Mouse (Mus musculus): ENCODE results near the gene Smn1. TPM values are rescaled to one million over a fixed set of nuclear protein-coding genes. Genes with fewer than 3 reads are reported as not detected.

Smn1 gene
- total RNA-seq, 4 experiments from 2014 or later: 33.8 to 44.4 (median 38.6) TPM

Other genes starting within 250 kb of the Smn1 start
- 10 to 100 TPM; 22.8 to 26.8 (median 25.4) TPM for gene Cartpt, start 223.8 kb upstream of the Smn1 start, total RNA-seq (2022)
- gene Mccc2, start 109.2 kb upstream of the Smn1 start, total RNA-seq (2022): 10 to 100 TPM; 26.6 to 30.7 (median 29.1) TPM
- 10 to 100 TPM; 38.4 to 41.8 (median 39.3) TPM for gene Bdp1, start 20.8 kb upstream of the Smn1 start, total RNA-seq (2022)
- 10 to 100 TPM in 2 of 4 experiments, 1 to 10 TPM in 2; 8.7 to 16.7 (median 13.0) TPM for gene Serf1, start 16.8 kb upstream of the Smn1 start, total RNA-seq (2022)
- gene Naip2, start 77.2 kb downstream of the Smn1 start, total RNA-seq (2022): 1 to 10 TPM in 2 of 4 experiments, under 1 TPM in 2; 0.53 to 2.4 (median 1.1) TPM
- gene Naip5, start 121.5 kb downstream of the Smn1 start, total RNA-seq (2022): 1 to 10 TPM in 2 of 4 experiments, under 1 TPM in 2; 0.23 to 1.5 (median 0.70) TPM
- gene Naip6, start 192.8 kb downstream of the Smn1 start, total RNA-seq (2022): under 1 TPM; 0.26 to 0.95 (median 0.55) TPM